Mouse (Mus musculus) erythroblast, adult 5-6 weeks (primary cell): ENCODE results near the gene Caprin2. TPM values are rescaled to one million over a fixed set of nuclear protein-coding genes. Genes with fewer than 3 reads are reported as not detected.
"Not testable (repeated sequence)": the region's sequence is repeated elsewhere in the genome, so short reads cannot be mapped to it uniquely, and the experiment has no call there.

ENCODE experiments used
- ATAC-seq: replicated peaks from 2 replicates; pipeline ENCODE4 v1.8.0; 2016; ENCODE audit warnings: moderate number of reproducible peaks, mild to moderate bottlenecking, moderate TSS enrichment, inconsistent platforms; ENCODE audit not compliant: poor library complexity, low FRiP score, severe bottlenecking
- total RNA-seq, 2 experiments: library from RNA; stranded (forward) in 1 of 2; stranded (reverse) in 1 of 2; fragments of 150-400 nt in 1 of 2; fragments of 200-764, 138-1000 nt in 1 of 2; gene quantifications; 2 replicates each; pipeline versions ENCODE4 v1.2.3 to v1.2.4; 2015 to 2017; ENCODE audit warnings: low replicate concordance in 2 of 2

Caprin2 gene
- total RNA-seq (2015; ENCODE audit: low replicate concordance), result 3.1 TPM in 1 of 2 replicates, not detected in the other
- total RNA-seq (2017; ENCODE audit: low replicate concordance), result 3.1 and 4.0 TPM in 2 replicates

DNA sequence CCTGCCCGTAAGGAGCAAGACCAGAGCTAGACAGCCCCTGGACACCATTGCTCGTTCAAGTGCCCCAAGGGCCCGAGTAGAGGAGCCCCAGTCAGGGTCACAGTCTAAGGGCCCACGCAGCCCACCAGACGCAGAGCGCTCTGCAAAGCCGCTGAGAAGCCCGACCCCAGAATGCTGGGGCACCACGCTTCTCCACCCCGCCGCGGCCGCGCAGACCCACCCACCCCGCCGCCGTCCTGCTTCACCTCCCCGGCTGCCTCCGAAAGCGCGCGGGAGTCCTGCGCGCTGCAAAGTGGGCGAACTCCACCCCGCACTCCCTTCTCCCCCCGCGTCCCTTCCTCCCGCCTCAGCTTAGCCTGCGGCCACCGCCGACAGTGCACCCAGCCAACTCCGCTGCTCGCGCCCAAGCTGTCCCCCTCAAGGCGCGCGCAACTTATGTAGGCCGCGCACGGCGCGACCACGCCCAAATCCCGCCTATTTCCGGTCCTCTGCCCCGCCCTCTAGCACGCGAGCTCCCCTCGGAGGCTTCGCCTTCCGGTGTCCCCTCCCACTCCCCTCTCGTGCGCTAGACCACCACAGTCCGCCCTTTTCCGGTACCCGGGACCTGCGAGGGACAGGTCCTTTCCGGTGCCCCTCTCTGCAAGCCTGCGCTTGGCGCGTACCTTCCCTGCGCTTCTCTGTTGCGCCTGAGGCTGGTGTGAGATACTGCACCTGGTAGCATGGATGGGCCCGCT lies at the start of gene Caprin2:
TSS of gene Caprin2 (minus strand) at position 465 of the 734 bp plus-strand sequence.
- ATAC-seq, result peak; percentile 94

DNA sequence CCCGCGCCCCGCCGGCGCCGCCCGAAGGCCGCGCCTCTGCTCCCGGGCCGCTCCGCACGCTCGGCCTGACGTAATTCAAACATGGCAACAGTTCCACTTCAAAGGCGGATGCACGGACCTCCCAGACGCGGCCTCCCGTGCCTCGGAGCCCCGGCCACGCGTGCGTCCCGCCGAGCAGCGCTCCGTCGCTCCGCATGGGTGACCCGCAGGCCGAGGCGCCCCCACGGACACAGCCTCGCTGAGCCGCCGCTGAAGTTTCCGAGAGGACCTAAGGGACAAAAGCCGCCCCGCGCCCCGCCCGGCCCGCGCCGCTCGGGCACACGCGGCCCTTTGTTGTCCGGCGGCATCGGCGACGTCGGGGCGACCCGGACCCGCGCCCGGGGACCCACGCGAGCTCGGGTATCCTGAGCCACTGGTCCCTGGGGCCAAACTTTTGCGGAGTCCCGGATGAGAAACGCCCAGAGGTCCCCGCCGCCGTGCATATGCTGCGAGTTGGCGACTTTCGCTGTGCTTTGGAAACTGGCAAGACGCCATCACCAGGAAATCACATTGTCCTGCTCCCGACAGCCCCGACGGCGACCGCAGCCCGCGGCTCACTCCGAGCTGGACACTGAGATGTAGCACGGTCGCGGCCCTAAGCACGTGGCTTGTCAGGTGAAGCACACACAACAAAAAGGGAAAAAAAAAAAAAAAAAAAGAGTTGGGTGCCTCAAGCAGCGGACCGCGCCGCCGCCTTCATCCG lies 48.9 kb upstream of the Caprin2 start:
- peak; percentile 44 for ATAC-seq

DNA sequence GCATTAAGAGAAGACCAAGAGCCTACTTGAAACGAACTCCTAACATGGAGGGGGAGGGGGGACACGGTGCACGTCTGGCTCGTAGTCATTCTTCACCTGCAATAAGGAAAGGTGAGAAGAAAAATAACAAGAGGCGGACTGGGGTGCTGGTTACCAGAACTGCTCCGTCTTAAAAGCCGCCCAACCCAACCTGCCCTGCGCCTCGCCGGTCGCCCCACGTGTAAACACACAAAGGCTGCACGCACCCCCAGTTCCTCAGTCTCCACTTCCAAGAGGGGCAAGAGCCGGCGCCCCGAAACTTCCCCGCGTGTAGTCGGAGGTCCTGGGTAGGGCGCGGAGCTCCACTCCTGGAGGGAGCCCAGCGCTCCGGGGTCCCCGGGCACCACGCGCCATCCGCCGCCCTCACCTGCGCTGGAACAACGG lies 48.3 kb upstream of the Caprin2 start:
- ATAC-seq, result no peak

DNA sequence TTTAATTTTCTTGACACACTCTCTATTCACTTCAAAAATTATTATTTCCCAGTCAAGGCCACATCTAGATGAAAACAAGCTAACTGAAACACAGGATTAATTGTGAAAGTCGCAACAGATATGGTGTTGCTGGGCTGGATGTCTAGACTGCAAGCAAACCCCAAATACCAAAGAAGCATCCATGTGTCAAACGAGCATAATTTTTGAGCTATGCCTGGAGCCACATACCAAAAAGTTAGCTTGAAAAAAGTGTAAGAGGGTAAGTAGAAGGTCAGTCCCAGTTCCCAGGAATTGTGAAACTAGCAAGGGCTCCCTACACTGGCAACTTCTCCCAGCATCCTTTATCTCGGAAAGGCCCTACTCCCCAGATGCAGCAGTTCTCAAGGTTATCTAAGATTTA lies 47.7 kb upstream of the Caprin2 start:
- ATAC-seq, result no peak

DNA sequence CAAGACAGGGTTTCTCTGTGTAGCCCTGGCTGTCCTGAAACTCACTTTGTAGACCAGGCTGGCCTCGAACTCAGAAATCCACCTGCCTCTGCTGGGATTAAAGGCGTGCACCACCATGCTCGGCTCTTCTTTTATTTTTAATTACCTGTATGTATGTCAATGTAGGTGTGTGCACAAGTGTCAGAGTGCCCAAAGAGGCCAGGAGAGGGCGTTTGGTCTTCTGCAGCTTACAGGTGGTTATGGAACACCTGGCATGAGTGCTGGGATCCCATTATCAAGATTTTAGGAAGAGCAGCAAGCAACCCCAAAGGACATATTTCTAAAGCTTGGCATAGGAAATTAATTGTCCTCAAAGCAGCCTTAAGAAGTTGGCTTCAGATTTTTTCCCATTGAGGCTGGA lies 46.4 kb upstream of the Caprin2 start:
- no peak for ATAC-seq

DNA sequence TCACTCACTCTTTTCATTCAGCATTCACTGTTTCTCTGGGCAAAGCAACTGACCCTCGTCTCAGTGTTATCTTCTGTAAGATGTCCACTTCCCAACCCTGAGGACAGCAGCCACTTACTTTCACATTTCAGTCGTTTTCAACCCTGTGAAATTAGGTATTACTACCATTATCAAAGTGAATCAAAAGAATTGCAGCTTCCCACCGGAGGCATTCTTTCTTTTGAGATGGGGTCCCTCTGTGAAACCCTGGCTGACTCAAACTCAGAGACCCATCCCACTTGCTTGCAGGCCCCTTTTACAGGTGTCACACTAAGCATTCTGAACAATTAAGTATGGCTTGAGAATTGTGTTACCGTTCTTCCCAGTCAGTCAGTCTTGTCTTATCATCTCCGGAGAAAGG lies 45.8 kb upstream of the Caprin2 start:
- ATAC-seq, result no peak

DNA sequence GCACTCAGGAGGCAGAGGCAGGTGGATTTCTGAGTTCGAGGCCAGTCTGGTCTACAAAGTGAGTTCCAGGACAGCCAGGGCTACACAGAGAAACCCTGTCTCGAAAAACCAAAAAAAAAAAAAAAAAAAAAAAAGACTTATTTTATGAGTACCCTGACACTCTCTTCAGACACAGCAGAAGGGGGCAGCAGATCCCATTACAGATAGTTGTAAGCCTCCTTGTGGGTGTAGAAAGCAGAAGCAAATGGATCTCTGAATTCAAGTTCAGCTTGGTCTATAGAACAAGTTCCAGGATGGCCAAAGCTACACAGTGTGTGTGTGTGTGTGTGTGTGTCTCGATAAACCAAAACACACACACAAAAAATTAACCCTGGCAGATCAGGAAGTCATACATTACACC lies 44.3 kb upstream of the Caprin2 start:
- not testable (repeated sequence) for ATAC-seq

DNA sequence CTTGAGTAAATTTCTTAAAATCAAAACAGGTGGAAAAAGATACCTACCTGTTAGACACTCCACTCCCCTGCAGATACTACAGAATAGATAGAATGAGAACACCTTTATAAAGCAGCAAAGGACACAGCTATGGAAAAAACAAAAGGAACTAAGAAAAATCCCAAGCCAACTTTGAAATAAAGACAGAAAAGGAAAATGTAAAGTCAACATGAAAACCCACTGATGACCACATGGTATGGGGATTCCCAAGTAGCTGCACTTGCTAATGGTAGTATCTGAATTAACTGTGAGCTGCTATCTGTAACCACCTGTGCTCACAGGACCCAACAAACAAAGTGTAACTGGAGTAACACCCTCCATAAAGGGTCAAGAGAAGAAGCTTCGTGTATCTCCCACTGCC lies 41.7 kb upstream of the Caprin2 start:
- ATAC-seq, result no peak

DNA sequence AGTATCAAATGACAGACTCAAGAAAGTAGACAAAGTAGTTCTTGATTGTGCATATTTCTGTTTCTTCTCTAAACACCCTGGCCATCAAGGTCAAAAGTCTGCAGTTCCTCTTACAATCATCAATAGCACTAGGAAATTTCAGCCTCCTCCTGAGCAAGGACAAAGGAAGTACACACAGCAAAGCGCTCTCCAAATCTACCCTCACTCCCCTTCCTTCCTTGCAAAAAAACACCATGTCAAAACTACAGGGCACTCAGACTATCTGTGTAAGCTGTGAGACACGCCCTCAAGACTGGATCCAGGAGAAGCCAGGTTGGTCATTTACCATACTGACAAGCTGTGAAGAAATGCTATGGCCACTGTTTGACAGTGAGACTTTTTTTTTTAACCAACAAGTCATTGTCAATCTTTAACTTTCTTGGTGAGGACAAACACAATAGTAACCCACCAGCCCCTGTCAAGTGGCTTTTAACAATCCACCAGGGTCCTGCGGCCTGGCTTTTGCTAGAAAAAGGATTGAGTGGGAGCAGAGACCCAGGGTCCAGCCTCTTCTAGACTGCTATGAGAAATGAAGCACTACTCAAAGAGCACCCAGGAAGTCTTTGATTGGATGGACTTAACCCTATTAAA lies 39.0 kb upstream of the Caprin2 start:
- ATAC-seq, result no peak

DNA sequence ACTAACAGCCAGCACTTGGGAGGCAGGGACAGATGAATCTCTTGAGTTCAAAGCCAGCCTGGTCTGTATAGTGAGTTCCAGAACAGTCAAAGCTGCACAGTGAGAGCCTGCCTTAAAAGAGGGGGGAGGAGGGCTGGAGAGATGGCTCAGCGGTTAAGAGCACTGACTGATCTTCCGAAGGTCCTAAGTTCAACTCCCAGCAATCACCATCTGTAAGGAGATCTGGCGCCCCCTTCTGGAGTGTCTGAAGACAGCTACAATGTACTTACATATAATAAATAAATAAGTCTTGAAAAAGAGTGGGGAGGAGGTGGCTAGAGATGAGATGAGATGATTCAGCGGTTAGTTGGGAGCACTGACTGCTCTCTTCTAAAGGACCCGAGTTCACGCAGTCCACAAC lies 35.2 kb upstream of the Caprin2 start:
- no peak for ATAC-seq

DNA sequence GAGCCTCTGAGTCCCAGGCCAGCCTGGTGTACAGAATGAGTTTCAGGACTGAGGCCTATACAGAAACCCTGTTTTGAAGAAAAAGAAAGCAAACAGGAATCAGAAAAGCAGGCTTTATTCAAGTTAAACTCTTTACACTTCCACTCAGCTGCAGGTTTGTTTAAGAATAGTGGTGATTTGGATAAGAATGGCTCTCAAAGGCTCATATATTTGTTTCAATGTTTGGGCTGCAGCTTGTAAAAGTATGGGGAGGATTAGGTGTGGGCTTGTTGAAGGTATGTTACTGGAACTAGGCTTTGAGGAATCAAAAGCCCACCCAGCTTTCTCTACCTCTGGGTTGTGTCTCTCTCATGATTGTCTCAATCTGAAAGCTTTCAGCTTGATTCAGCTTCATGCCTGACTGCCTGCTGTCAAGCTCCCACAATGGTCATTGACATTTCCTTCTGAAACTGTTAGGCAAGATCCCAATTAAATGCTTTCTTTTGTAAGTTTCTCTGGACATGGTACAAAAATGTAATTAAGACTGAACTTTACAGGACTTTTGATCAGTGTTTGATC lies 22.9 kb upstream of the Caprin2 start:
- ATAC-seq, result no peak

DNA sequence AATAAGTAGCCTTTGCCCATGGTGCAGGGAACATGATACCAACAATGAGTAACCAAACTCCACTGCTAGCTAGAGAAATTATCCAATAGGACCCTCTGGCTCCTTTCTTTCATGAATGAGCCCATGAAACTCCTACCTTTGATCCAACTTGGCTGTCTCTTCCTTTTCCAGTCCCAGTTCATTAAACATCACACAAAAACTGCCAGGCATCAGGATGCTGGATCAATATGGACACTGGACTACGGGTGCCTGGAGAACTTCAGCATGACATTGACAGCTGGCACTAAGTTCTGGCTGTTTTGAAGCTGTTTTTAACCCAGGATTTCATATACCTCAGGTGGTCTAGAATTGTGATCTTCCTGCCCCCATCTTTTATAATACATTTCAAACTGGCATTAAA lies 21.6 kb upstream of the Caprin2 start:
- no peak for ATAC-seq

DNA sequence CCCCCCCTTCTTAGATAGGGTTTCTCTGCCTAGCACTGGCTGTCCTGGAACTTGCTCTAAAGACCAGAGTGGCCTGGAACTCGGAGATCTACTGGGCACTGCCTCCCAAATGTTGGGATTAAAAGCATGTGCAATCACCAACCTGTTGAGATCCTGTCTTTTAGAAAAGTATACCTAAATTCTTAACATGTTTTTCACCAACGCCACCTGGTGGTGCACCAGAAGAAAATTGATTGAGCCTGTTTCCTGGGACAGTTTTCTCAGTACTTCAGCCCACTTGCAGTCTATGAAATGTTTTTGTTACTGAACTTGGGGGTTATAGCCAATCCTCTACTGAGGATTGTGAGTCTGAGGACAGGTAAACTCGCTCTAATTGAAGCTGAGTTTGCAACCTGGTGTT lies 20.8 kb upstream of the Caprin2 start:
- ATAC-seq, result no peak

DNA sequence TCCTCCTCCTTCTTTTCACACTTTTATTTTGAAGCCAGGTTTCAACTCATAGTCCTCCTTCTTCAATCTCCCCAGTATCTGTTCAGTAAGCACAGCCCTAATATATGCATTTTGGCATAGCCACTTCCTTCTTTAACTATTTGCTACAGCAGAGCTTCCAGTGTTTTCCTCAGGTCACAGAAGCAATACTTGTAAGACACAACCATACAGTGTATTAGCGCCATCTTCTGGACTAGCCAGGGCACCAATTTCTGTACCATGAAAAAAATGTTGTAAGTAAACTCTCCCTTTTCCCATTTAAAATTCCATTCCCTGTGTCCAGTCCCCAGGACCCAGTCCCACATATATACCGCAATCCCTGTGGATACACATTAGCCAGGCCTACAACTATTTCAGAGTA lies 17.9 kb upstream of the Caprin2 start:
- ATAC-seq, result no peak

DNA sequence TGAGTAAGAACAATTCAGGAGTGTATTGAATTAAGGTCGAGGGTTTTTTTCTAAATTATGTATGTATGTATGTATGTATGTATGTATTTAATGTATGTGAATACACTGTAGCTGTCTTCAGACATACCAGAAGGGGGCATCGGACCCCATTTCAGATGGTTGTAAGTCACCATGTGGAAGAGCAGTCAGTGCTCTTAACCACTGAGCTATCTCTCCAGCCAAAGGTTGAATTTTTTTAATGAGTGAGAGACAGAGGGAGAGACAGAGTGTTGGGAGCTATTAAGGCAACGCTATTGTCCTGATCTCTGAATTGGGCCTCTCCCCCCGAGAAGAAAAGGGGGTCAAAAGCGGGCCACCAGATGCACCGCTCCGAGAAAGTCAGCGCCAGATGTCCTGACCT lies 15.9 kb upstream of the Caprin2 start:
- not testable (repeated sequence) for ATAC-seq

DNA sequence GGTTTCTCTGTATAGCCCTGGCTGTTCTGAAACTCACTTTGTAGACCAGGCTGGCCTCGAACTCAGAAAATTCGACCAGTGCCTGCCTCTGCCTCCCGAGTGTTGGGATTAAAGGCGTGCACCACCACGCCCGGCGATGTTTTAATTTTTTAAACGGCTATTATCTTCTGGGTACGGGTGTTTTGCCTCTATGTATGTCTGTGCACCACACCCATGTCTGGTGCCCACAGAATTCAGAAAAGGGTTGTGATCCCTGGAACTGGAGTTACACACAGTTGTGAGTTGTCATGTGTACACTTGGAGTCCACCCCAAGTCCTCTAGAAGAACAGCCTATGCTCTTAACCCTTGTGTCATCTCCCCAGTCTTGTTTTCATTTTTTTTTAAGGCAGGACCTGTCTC lies 10.9 kb upstream of the Caprin2 start:
- ATAC-seq, result no peak

DNA sequence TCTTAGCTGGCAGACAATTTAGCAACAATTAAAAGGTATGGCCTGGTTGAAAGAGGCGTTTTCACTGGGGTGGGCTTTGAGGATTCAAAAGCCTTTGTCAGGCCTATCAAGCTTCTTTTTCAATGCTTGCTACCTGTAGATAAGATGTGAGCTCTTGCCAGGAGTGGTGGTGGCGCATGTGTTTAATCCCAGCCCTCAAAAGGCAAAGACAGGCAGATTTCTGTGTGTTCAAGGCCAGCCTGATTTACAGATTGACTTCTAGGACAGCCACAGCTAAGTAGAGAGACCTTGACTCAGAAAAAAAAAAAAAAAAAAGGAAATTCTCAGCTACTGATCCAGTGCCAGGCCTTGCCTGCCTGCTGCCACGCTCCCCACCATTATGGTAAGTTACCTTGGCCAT lies 6.7 kb upstream of the Caprin2 start:
- ATAC-seq, result no peak

DNA sequence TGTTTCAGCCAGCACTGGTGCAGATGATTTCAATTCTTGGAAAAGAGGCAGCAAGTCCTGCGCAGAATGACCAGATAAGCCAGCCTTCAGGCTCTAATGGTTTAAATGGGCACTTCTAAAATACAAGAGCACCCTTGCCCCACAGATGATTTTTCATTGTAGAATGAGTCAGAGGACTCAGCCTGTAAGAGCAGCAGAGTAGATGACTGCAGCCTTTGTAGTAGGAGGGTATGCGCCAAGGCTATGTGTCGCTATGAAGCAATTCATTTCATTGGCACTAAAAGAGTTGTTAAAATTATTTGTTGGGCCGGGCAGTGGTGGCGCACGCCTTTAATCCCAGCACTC lies 442 bp upstream of the Caprin2 start:
- ATAC-seq, result peak; percentile 6; the same call in 1 of the 2 replicates

DNA sequence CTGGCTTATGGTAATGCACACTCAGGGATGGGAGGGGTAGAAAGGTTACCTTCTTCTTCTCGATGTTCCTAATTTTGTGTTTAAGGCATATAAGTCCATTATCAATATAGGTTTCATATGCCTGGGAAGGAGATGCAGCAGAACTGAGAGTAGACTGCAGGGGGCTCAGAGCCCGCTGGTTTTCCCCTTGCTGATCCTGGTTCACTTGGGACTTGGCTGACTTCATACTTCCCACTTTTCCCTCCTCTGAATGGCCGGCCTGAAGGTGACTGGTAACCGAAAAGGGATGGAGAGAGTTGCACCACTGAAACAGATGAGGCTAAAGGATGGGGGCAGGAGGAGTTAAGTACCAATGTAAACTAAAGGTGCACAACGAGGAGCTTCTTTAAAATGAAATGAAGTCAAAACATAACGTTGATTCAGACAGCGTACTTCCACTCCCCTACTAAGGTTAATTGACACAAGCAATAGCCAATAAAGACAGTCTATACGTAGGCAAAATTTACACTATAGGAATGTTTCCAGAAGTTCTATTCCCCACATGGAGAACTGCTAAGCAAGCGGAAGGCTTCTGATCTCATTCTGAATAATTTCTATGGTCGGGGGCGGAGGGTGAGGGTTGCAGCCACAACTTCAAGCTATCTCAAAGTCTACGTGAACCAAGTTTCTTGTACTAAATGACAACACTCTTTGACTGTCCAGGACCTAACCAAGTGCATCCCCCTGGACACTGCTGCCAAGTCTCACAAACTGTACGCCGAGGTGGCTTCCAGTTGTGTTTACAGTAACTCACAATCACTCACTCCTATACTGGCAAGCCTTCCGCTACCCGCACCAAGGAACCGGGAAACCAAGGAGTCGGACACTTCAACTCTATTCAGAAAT lies 907 bp downstream of the Caprin2 start:
- peak; percentile 13; the same call in 1 of the 2 replicates for ATAC-seq

DNA sequence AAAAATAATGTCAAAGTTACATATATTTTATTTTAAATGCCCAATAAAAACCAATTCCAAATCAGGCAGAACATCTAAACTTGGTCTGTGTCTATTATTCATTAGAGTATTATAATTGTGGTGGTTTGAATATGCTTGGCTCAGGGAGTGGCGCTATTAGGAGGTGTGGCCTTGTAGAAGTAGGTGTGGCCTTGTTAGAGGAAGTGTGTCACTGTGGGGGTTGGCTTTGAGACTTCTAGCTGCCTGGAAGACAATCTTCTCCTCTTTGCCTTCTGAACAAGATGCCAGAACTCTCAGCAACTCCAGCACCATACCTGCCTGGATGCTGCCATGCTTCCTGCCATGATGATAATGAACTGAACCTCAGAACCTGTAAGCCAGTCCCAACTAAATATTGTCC lies 22.1 kb downstream of the Caprin2 start:
- no peak for ATAC-seq
